Mouse (Mus musculus) liver, adult 2 months (tissue): ENCODE measurements around the gene Zfp473.

Source experiments
- CTCF ChIP-seq: fragments of 200-500 bp; IDR thresholded peaks from 2 replicates; pipeline ENCODE4 v1.5.1; 2011; ENCODE audit warnings: low read depth, low read length, control low read depth
- POLR2A ChIP-seq: fragments of 200-500 bp; IDR thresholded peaks from 2 replicates; pipeline ENCODE4 v1.6.1; 2011; ENCODE audit warnings: low read length, control low read depth; ENCODE audit not compliant: insufficient read depth; ENCODE audit errors: extremely low read depth

- TF ChIP-seq POLR2A (no peak), CTCF (no peak)
Observed at GRCm38 (mm10) chr7:44722058-44722457, 28.8 kb downstream of the Zfp473 start.
